Mouse (Mus musculus) liver, embryonic 15.5 days (tissue): ENCODE measurements around the gene Aqr. TPM values are rescaled to one million over a fixed set of nuclear protein-coding genes. Genes with fewer than 3 reads are reported as not detected.

Experiments used
- ATAC-seq: fragments of 200-750 bp; cut with Nextera tagmentation; 2 replicates; pipeline ENCODE4 v1.8.0; 2017; ENCODE audit warnings: moderate number of reproducible peaks, mild to moderate bottlenecking, moderate library complexity; ENCODE audit not compliant: insufficient read depth
- H3K27ac ChIP-seq: fragments of 300-500 bp; sonication (generic); replicated peaks from 2 replicates; pipeline ENCODE4 v1.5.1; 2015; ENCODE audit warnings: mild to moderate bottlenecking, inconsistent platforms
- H3K27me3 ChIP-seq: fragments of 300-500 bp; sonication (generic); 2 replicates; pipeline ENCODE4 v1.6.1; 2015; ENCODE audit warnings: mild to moderate bottlenecking, inconsistent platforms
- H3K36me3 ChIP-seq: fragments of 300-500 bp; sonication (generic); replicated peaks from 2 replicates; pipeline ENCODE4 v1.6.1; 2015; ENCODE audit warnings: moderate library complexity, mild to moderate bottlenecking, inconsistent platforms
- H3K4me1 ChIP-seq: fragments of 300-500 bp; sonication (generic); replicated peaks from 2 replicates; pipeline ENCODE4 v1.6.1; 2015; ENCODE audit warnings: inconsistent platforms
- H3K4me2 ChIP-seq: fragments of 300-500 bp; sonication (generic); 2 replicates; pipeline ENCODE4 v1.6.1; 2015; ENCODE audit warnings: moderate library complexity, mild to moderate bottlenecking, inconsistent platforms
- H3K4me3 ChIP-seq: fragments of 300-500 bp; sonication (generic); replicated peaks from 2 replicates; pipeline ENCODE4 v1.5.1; 2015; ENCODE audit warnings: mild to moderate bottlenecking, inconsistent platforms
- H3K9ac ChIP-seq: fragments of 300-500 bp; sonication (generic); 2 replicates; pipeline ENCODE4 v1.6.1; 2015; ENCODE audit warnings: moderate library complexity, mild to moderate bottlenecking, inconsistent platforms
- H3K9me3 ChIP-seq: fragments of 300-500 bp; sonication (generic); replicated peaks from 2 replicates; pipeline ENCODE4 v1.6.1; 2016; ENCODE audit warnings: inconsistent platforms
- WGBS: fragments of 180-500 bp; shearing (Covaris S2); methylation state at CpG from one replicate; pipeline ENCODE4 v1.1.7; 2015; ENCODE audit warnings: mixed read lengths; ENCODE audit not compliant: insufficient replicate concordance; 5-methylcytosine and 5-hydroxymethylcytosine counted together
- polyA plus RNA-seq: library from polyadenylated mRNA; unstranded; fragments of >200 nt; fragmentation: Nextera tagmentation; extraction: Ambion mirVana; gene quantifications from 2 replicates; pipeline ENCODE4 v1.2.1, GENCODE M21; 2015

The Aqr gene
- polyA plus RNA-seq, 1 experiment from 2014 or later: 18.9 TPM

- no peaks in the 10 kb centered on the region for H3K27me3 ChIP-seq
- WGBS: 87% methylated on average over 9 of the region's 9 CpGs
- H3K36me3 ChIP-seq: peaks cover 79% of the 10 kb centered on the region
- H3K4me1 ChIP-seq: no peaks in the 10 kb centered on the region
- H3K4me2 ChIP-seq: no peak overlapping the region
- no peak for ATAC-seq
- H3K4me3 ChIP-seq: no peak overlapping the region
- H3K9me3 ChIP-seq: no peaks in the 10 kb centered on the region
- no peak overlapping the region for H3K9ac ChIP-seq
- no peak overlapping the region for H3K27ac ChIP-seq
Observed at GRCm38 (mm10) chr2:114136755-114137154, 50.1 kb downstream of the Aqr start.

- Histone ChIP-seq H3K4me3 (no peak overlapping the region), H3K9ac (no peak overlapping the region), H3K4me1 (no peaks in the 10 kb centered on the region), H3K4me2 (no peak overlapping the region), H3K27ac (no peak overlapping the region), H3K36me3 (peaks cover 76% of the 10 kb centered on the region), H3K27me3 (no peaks in the 10 kb centered on the region), H3K9me3 (no peaks in the 10 kb centered on the region)
- no peak for ATAC-seq
- 93% methylated on average over 2 of the region's 2 CpGs for WGBS
Observed at GRCm38 (mm10) chr2:114135777-114136176, 51.0 kb downstream of the Aqr start.

- Histone ChIP-seq H3K9me3 (no peaks in the 10 kb centered on the region), H3K27me3 (no peaks in the 10 kb centered on the region), H3K4me2 (no peak overlapping the region), H3K4me3 (no peak overlapping the region), H3K27ac (no peak overlapping the region), H3K9ac (no peak overlapping the region), H3K36me3 (peaks cover 76% of the 10 kb centered on the region), H3K4me1 (no peaks in the 10 kb centered on the region)
- 52% methylated on average over 4 of the region's 4 CpGs for WGBS
- ATAC-seq: no peak
Observed at GRCm38 (mm10) chr2:114133355-114133754, 53.5 kb downstream of the Aqr start.

- Histone ChIP-seq H3K9ac (no peak overlapping the region), H3K4me1 (no peaks in the 10 kb centered on the region), H3K4me3 (no peak overlapping the region), H3K36me3 (peaks cover 73% of the 10 kb centered on the region), H3K4me2 (no peak overlapping the region), H3K9me3 (no peaks in the 10 kb centered on the region), H3K27me3 (no peaks in the 10 kb centered on the region), H3K27ac (no peak overlapping the region)
- no peak for ATAC-seq
- WGBS: 86% methylated on average over 13 of the region's 13 CpGs
Observed at GRCm38 (mm10) chr2:114130657-114131056, 56.2 kb downstream of the Aqr start.

GRCm38 (mm10) chr2:114123304-114123703, 63.5 kb downstream of the Aqr start:
- H3K9ac ChIP-seq: no peak overlapping the region
- peaks cover 72% of the 10 kb centered on the region for H3K36me3 ChIP-seq
- no peak overlapping the region for H3K4me3 ChIP-seq
- no peaks in the 10 kb centered on the region for H3K4me1 ChIP-seq
- no peak overlapping the region for H3K4me2 ChIP-seq
- 84% methylated on average over 4 of the region's 4 CpGs for WGBS
- H3K27me3 ChIP-seq: no peaks in the 10 kb centered on the region
- no peak for ATAC-seq
- no peaks in the 10 kb centered on the region for H3K9me3 ChIP-seq
- no peak overlapping the region for H3K27ac ChIP-seq

- no peak overlapping the region for H3K4me2 ChIP-seq
- WGBS: 61% methylated on average over 7 of the region's 7 CpGs
Observed at GRCm38 (mm10) chr2:114119451-114119850, 67.4 kb downstream of the Aqr start.

GRCm38 (mm10) chr2:114117665-114118064, 69.2 kb downstream of the Aqr start:
- H3K9ac ChIP-seq: no peak overlapping the region
- WGBS: 43% methylated on average over 3 of the region's 3 CpGs
- no peaks in the 10 kb centered on the region for H3K27me3 ChIP-seq
- H3K9me3 ChIP-seq: no peaks in the 10 kb centered on the region
- peak overlapping the region; percentile 52 for H3K27ac ChIP-seq
- H3K4me2 ChIP-seq: no peak overlapping the region
- H3K4me1 ChIP-seq: peaks cover 19% of the 10 kb centered on the region
- H3K4me3 ChIP-seq: no peak overlapping the region
- H3K36me3 ChIP-seq: peaks cover 62% of the 10 kb centered on the region
- ATAC-seq: peak; percentile 53

More at GRCm38 (mm10) chr2:114119451-114119850, 67.4 kb downstream of the Aqr start:
- no peak overlapping the region for H3K27ac ChIP-seq
- H3K36me3 ChIP-seq: peaks cover 60% of the 10 kb centered on the region
- H3K4me1 ChIP-seq: peaks cover 19% of the 10 kb centered on the region
- no peak for ATAC-seq
- H3K27me3 ChIP-seq: no peaks in the 10 kb centered on the region
- no peaks in the 10 kb centered on the region for H3K9me3 ChIP-seq
- no peak overlapping the region for H3K4me3 ChIP-seq
- no peak overlapping the region for H3K9ac ChIP-seq

GRCm38 (mm10) chr2:114117235-114117634, 69.6 kb downstream of the Aqr start:
- Histone ChIP-seq H3K9me3 (no peaks in the 10 kb centered on the region), H3K36me3 (peaks cover 62% of the 10 kb centered on the region), H3K4me3 (no peak overlapping the region), H3K4me2 (no peak overlapping the region; the same call in 1 of the 2 replicates), H3K9ac (no peak overlapping the region), H3K4me1 (peaks cover 19% of the 10 kb centered on the region), H3K27me3 (no peaks in the 10 kb centered on the region), H3K27ac (peak overlapping the region; percentile 56)
- ATAC-seq: peak; percentile 83
- WGBS: 52% methylated on average over 3 of the region's 3 CpGs

- WGBS: 34% methylated on average over 4 of the region's 4 CpGs
- ATAC-seq: peak; percentile 78
- no peaks in the 10 kb centered on the region for H3K9me3 ChIP-seq
- H3K4me3 ChIP-seq: no peak overlapping the region
- no peaks in the 10 kb centered on the region for H3K27me3 ChIP-seq
- peak overlapping the region; percentile 7; the same call in 1 of the 2 replicates for H3K4me2 ChIP-seq
- no peak overlapping the region for H3K9ac ChIP-seq
- peaks cover 19% of the 10 kb centered on the region for H3K4me1 ChIP-seq
- peaks cover 55% of the 10 kb centered on the region for H3K36me3 ChIP-seq
- H3K27ac ChIP-seq: no peak overlapping the region
Observed at GRCm38 (mm10) chr2:114115563-114115962, 71.3 kb downstream of the Aqr start.

GRCm38 (mm10) chr2:114107288-114108278, 79.2 kb downstream of the Aqr start:
- 86% methylated on average over 23 of the region's 23 CpGs for WGBS

GRCm38 (mm10) chr2:114106383-114106782, 80.4 kb downstream of the Aqr start:
- peaks cover 81% of the 10 kb centered on the region for H3K36me3 ChIP-seq
- H3K9me3 ChIP-seq: no peaks in the 10 kb centered on the region
- H3K9ac ChIP-seq: no peak overlapping the region
- H3K27ac ChIP-seq: no peak overlapping the region
- 76% methylated on average over 8 of the region's 8 CpGs for WGBS
- no peaks in the 10 kb centered on the region for H3K4me1 ChIP-seq
- no peak overlapping the region for H3K4me3 ChIP-seq
- H3K27me3 ChIP-seq: no peaks in the 10 kb centered on the region
- H3K4me2 ChIP-seq: no peak overlapping the region
- ATAC-seq: no peak

More at GRCm38 (mm10) chr2:114107288-114108278, 79.2 kb downstream of the Aqr start:
- Histone ChIP-seq H3K4me1 (no peaks in the 10 kb centered on the region), H3K27me3 (no peaks in the 10 kb centered on the region), H3K4me3 (no peak overlapping the region), H3K36me3 (peaks cover 78% of the 10 kb centered on the region), H3K27ac (no peak overlapping the region), H3K9ac (no peak overlapping the region), H3K4me2 (no peak overlapping the region), H3K9me3 (no peaks in the 10 kb centered on the region)
- ATAC-seq: no peak
